Mouse (Mus musculus) liver, adult 2 months (tissue): ENCODE measurements around the gene Rinl.

Experiments
- CTCF ChIP-seq: fragments of 200-500 bp; IDR thresholded peaks from 2 replicates; pipeline ENCODE4 v1.5.1; 2011; ENCODE audit warnings: low read depth, low read length, control low read depth
- POLR2A ChIP-seq: fragments of 200-500 bp; IDR thresholded peaks from 2 replicates; pipeline ENCODE4 v1.6.1; 2011; ENCODE audit warnings: low read length, control low read depth; ENCODE audit not compliant: insufficient read depth; ENCODE audit errors: extremely low read depth

DNA sequence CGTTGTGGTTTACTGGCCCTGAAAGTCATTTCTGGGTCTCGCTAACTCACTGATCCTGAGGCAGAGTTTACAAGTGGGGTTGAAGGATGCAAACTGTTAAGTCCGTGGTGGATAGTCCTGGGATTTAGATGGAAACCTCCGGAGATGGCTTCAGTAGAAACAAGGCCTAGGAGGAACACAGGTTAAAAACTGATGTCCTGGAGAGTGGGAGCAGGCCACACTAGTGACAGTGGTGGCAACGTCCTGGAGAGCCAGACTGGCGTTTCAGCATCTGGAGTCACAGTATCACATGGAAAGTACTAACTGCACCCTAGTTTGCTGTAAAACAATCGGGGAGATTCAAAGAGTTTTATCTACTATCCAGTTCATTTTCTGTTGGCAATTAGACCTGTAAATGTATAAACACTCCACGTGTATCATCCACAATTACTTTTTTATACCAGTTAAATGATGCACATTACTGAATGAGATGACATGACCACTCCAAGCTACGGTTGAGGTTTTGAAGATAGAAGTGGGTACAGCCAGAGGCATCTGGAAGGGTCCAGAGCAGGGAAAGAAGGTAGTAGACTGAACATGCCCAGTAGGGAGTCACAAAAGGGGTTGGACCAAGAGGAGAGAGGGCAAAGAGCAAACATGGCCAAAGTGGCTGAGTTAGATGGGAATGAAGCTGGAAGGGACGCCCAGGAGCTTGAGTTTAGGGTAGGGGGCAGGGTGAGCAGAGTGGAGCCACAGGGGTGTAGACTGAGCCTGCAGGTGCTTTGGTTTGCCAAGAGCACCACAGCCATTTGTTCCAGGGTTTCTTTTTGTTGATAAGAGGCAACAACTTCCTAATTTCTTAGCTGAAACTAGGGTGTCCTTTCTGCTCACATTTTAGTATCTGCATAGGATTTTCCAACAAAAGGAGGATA lies 34.5 kb downstream of the Rinl start:
- no peak for TF ChIP-seq POLR2A
- TF ChIP-seq CTCF: no peak
